Mouse (Mus musculus) left cerebral cortex, adult 18-20 months (tissue): ENCODE data around the gene Chmp1a. TPM values are rescaled to one million over a fixed set of nuclear protein-coding genes. Genes with fewer than 3 reads are reported as not detected.

Experiments used
- DNase-seq, 2 experiments: peaks; one replicate each; pipeline ENCODE4 v3.0.0; 2021 to 2022; ENCODE audit warnings: low spot score in 2 of 2, mixed read lengths in 1 of 2
- total RNA-seq, 2 experiments: library from RNA; stranded (reverse); gene quantifications; 2 replicates each; pipeline ENCODE4 v1.2.3; 2021

Chmp1a gene
- total RNA-seq, 2 experiments from 2014 or later = 88.7 to 103 TPM

GRCm38 (mm10) chr8:123157888-123158465, 54.6 kb downstream of the Chmp1a start, which contains the start of gene Sult5a1:
Sult5a1 (minus strand) TSS chr8:123158315.
- DNase-seq = no peak

- no peak for DNase-seq
These were observed 56.3 kb downstream of the Chmp1a start for GRCm38 (mm10) chr8:123156070-123156773.

- no peak for DNase-seq
These were observed 57.4 kb downstream of the Chmp1a start for GRCm38 (mm10) chr8:123155177-123155576.

Other genes starting within 250 kb of the Chmp1a start
- 100 to 1,000 TPM; 154 to 164 TPM for gene Ankrd11, start 170.5 kb downstream of the Chmp1a start, total RNA-seq
- gene Spg7, start 149.8 kb downstream of the Chmp1a start, total RNA-seq = 10 to 100 TPM; 56.2 to 66.7 TPM
- 100 to 1,000 TPM; 438 to 447 TPM for gene Rpl13, start 110.4 kb downstream of the Chmp1a start, total RNA-seq
- 10 to 100 TPM; 58.0 to 61.3 TPM for gene Cpne7, start 95.4 kb downstream of the Chmp1a start, total RNA-seq
- gene Sult5a1, start 54.4 kb downstream of the Chmp1a start, total RNA-seq = under 1 TPM in 1 of 2 experiments, not detected in 1; 0.51 TPM
- not detected for gene Dpep1, start 26.5 kb downstream of the Chmp1a start, total RNA-seq
- 1 to 10 TPM; 5.9 to 9.8 TPM for gene Spata33, start 69 bp upstream of the Chmp1a start, total RNA-seq
- 10 to 100 TPM; 94.7 to 98.6 TPM for gene Cdk10, start 12.1 kb upstream of the Chmp1a start, total RNA-seq
- gene Spata2l, start 23.5 kb upstream of the Chmp1a start, total RNA-seq = 10 to 100 TPM; 79.4 to 82.0 TPM
- gene Zfp276, start 41.4 kb upstream of the Chmp1a start, total RNA-seq = 10 to 100 TPM; 19.9 to 21.5 TPM
- gene Vps9d1, start 41.6 kb upstream of the Chmp1a start, total RNA-seq = 10 to 100 TPM; 58.6 to 69.5 TPM
- 1 to 10 TPM; 1.5 to 1.9 TPM for gene Fanca, start 105.8 kb upstream of the Chmp1a start, total RNA-seq
- gene Spire2, start 120.0 kb upstream of the Chmp1a start, total RNA-seq = 10 to 100 TPM; 19.0 to 20.1 TPM
- gene Tcf25, start 161.0 kb upstream of the Chmp1a start, total RNA-seq = 100 to 1,000 TPM; 565 to 596 TPM
- under 1 TPM in 1 of 2 experiments, not detected in 1; 0.12 TPM for gene Mc1r, start 194.3 kb upstream of the Chmp1a start, total RNA-seq
- gene Tubb3, start 198.7 kb upstream of the Chmp1a start, total RNA-seq = 100 to 1,000 TPM; 392 to 405 TPM
- 10 to 100 TPM; 52.9 to 56.3 TPM for gene Def8, start 210.8 kb upstream of the Chmp1a start, total RNA-seq